Mouse (Mus musculus) CH12.LX (cell line): ENCODE results near the gene Daam1. TPM values are rescaled to one million over a fixed set of nuclear protein-coding genes. Genes with fewer than 3 reads are reported as not detected.
A peak's percentile ranks its signal among the peaks of the same experiment; 100 is the strongest.

Experiments
- DNase-seq: peaks from one replicate; pipeline ENCODE4 v3.0.0-alpha.2; 2013; ENCODE audit errors: extremely low read depth
- H3K27ac ChIP-seq: 2 replicates; pipeline ENCODE4 v1.5.1; 2012; ENCODE audit warnings: low read depth, mild to moderate bottlenecking, control low read depth, moderate library complexity; ENCODE audit not compliant: insufficient read depth
- H3K27me3 ChIP-seq: replicated peaks from 2 replicates; pipeline ENCODE3; 2012; ENCODE audit warnings: inconsistent platforms
- H3K36me3 ChIP-seq, 2 experiments: replicated peaks in 1 of 2; 2 replicates each; pipeline versions ENCODE3 to v1.6.1; 2012; ENCODE audit warnings: inconsistent platforms in 1 of 2, low read length in 1 of 2, mild to moderate bottlenecking in 1 of 2, mixed read lengths in 1 of 2, moderate library complexity in 1 of 2; ENCODE audit not compliant: control insufficient read depth in 1 of 2, insufficient read depth in 1 of 2
- H3K4me1 ChIP-seq, 2 experiments: 2 replicates each; pipeline ENCODE4 v1.6.1; 2012; ENCODE audit warnings: inconsistent platforms in 1 of 2, moderate library complexity in 1 of 2; ENCODE audit not compliant: insufficient read depth in 2 of 2, control insufficient read depth in 1 of 2
- H3K4me2 ChIP-seq: 2 replicates; pipeline ENCODE4 v1.6.1; 2012; ENCODE audit warnings: low read depth, mild to moderate bottlenecking, control low read depth; ENCODE audit not compliant: poor library complexity, insufficient read depth, severe bottlenecking
- H3K4me3 ChIP-seq, 3 experiments: fragments of 150-350 bp in 1 of 3; sonication (generic) in 1 of 3; replicated peaks in 1 of 3; 2 replicates each; pipeline versions ENCODE3 to v1.5.1; 2011 to 2012; ENCODE audit warnings: low read depth in 2 of 3, low read length in 2 of 3, mild to moderate bottlenecking in 2 of 3, moderate library complexity in 2 of 3, control low read depth in 1 of 3, improper control_type of control experiment in 1 of 3, inconsistent platforms in 1 of 3, mixed read lengths in 1 of 3; ENCODE audit not compliant: poor library complexity in 1 of 3
- H3K79me2 ChIP-seq: replicated peaks from 2 replicates; pipeline ENCODE4 v1.6.1; 2012; ENCODE audit warnings: mild to moderate bottlenecking, moderate library complexity; ENCODE audit not compliant: control insufficient read depth, poor library complexity, insufficient read depth, severe bottlenecking; ENCODE audit errors: extremely low read depth
- H3K9ac ChIP-seq: 2 replicates; pipeline ENCODE4 v1.6.1; 2012; ENCODE audit warnings: low read depth, mild to moderate bottlenecking, control low read depth, moderate library complexity; ENCODE audit not compliant: insufficient read depth
- H3K9me3 ChIP-seq: replicated peaks from 2 replicates; pipeline ENCODE3; 2012; ENCODE audit warnings: low read length, inconsistent platforms, mixed read lengths
- BHLHE40 ChIP-seq: IDR thresholded peaks from 2 replicates; pipeline ENCODE4 v1.6.1; 2011; ENCODE audit warnings: mild to moderate bottlenecking, low read depth, low read length, improper control_type of control experiment
- CHD1 ChIP-seq: IDR thresholded peaks from 2 replicates; pipeline ENCODE4 v1.6.1; 2012; ENCODE audit warnings: low read depth, low read length, improper control_type of control experiment, inconsistent platforms
- CHD2 ChIP-seq: IDR thresholded peaks from 2 replicates; pipeline ENCODE4 v1.6.1; 2011; ENCODE audit warnings: low read length, improper control_type of control experiment
- CTCF ChIP-seq, 2 experiments: IDR thresholded peaks in 1 of 2; conservative IDR thresholded peaks in 1 of 2; 2 replicates each; pipeline ENCODE4 v1.5.1; 2011 to 2012; ENCODE audit warnings: low read depth in 2 of 2, low read length in 2 of 2, improper control_type of control experiment in 1 of 2, inconsistent platforms in 1 of 2, mild to moderate bottlenecking in 1 of 2, moderate library complexity in 1 of 2
- E2F4 ChIP-seq: IDR thresholded peaks from 2 replicates; pipeline ENCODE4 v1.6.1; 2011; ENCODE audit warnings: low read depth, low read length, improper control_type of control experiment; ENCODE audit not compliant: insufficient replicate concordance
- ELF1 ChIP-seq: IDR thresholded peaks from 2 replicates; pipeline ENCODE4 v1.6.1; 2014; ENCODE audit warnings: low read depth, mild to moderate bottlenecking, inconsistent platforms, low read length, improper control_type of control experiment
- EP300 ChIP-seq: IDR thresholded peaks from 2 replicates; pipeline ENCODE4 v1.6.1; 2011; ENCODE audit warnings: low read length, improper control_type of control experiment
- HCFC1 ChIP-seq: IDR thresholded peaks from 2 replicates; pipeline ENCODE4 v1.6.1; 2012; ENCODE audit warnings: low read depth, mild to moderate bottlenecking, inconsistent platforms, low read length, improper control_type of control experiment
- IRF4 ChIP-seq: IDR thresholded peaks from 2 replicates; pipeline ENCODE4 v1.6.1; 2014; ENCODE audit warnings: low read depth, mild to moderate bottlenecking, inconsistent platforms, low read length, improper control_type of control experiment
- JUN ChIP-seq: IDR thresholded peaks from 2 replicates; pipeline ENCODE4 v1.6.1; 2011; ENCODE audit warnings: low read depth, mild to moderate bottlenecking, low read length, improper control_type of control experiment, moderate library complexity; ENCODE audit not compliant: insufficient read depth
- MAFK ChIP-seq: IDR thresholded peaks from 2 replicates; pipeline ENCODE4 v1.6.1; 2011; ENCODE audit warnings: low read length, improper control_type of control experiment; ENCODE audit not compliant: insufficient replicate concordance
- MEF2A ChIP-seq: IDR thresholded peaks from 2 replicates; pipeline ENCODE4 v1.6.1; 2014; ENCODE audit warnings: low read depth, mild to moderate bottlenecking, inconsistent platforms, low read length, improper control_type of control experiment, borderline replicate concordance
- NELFE ChIP-seq: IDR thresholded peaks from 2 replicates; pipeline ENCODE4 v1.6.1; 2011; ENCODE audit warnings: low read depth, low read length, improper control_type of control experiment
- NRF1 ChIP-seq: IDR thresholded peaks from 2 replicates; pipeline ENCODE4 v1.6.1; 2014; ENCODE audit warnings: low read depth, mild to moderate bottlenecking, inconsistent platforms, low read length, improper control_type of control experiment, moderate library complexity
- PAX5 ChIP-seq: IDR thresholded peaks from 2 replicates; pipeline ENCODE4 v1.6.1; 2012; ENCODE audit warnings: low read length, inconsistent platforms, mixed read lengths
- POLR2A ChIP-seq: IDR thresholded peaks from 2 replicates; pipeline ENCODE4 v1.6.1; 2011; ENCODE audit warnings: low read depth, mild to moderate bottlenecking, improper control_type of control experiment, low read length
- USF1 ChIP-seq: IDR thresholded peaks from 2 replicates; pipeline ENCODE4 v1.6.1; 2014; ENCODE audit warnings: low read depth, mild to moderate bottlenecking, inconsistent platforms, low read length, improper control_type of control experiment
- ZNF384 ChIP-seq: IDR thresholded peaks from 2 replicates; pipeline ENCODE4 v1.6.1; 2012; ENCODE audit warnings: low read depth, low read length, improper control_type of control experiment, inconsistent platforms
- dilution Hi-C: fragments of 300-500 bp; cut with MboI; formaldehyde crosslinking; loops from 2 replicates; pipeline ENCODE4 v1.14.3; 2020; ENCODE audit warnings: low sequenced_read_pairs; ENCODE audit not compliant: extremely low pct_unique_long_range_greater_than_20kb, extremely low pct_ligation_motif_present
- in situ Hi-C: fragments of 300-500 bp; cut with MboI; formaldehyde crosslinking; loops from 3 replicates; pipeline ENCODE4 v1.14.3; 2019; ENCODE audit warnings: low sequenced_read_pairs, low pct_ligation_motif_present, low pct_unique_long_range_greater_than_20kb, mixed read lengths
- polyA plus RNA-seq: library from polyadenylated mRNA; unstranded; fragments of >175 nt; gene quantifications from 2 replicates; pipeline ENCODE4 v1.2.1, GENCODE M21; 2012; ENCODE audit warnings: low read depth; ENCODE audit not compliant: insufficient read length
- total RNA-seq, 2 experiments: library from RNA; depleted of rRNA; stranded (reverse); fragments of 300-350 nt in 1 of 2; fragments of >200 nt in 1 of 2; gene quantifications; 2 replicates each; pipeline ENCODE4 v1.2.3; 2012 to 2014

Gene Daam1
- total and polyA plus RNA-seq, 3 experiments, result 10.7 to 27.9 (median 23.6) TPM

- H3K4me1 ChIP-seq, result no peaks in the 10 kb centered on the region; a peak in 1 of 4 replicates
- no peaks in the 10 kb centered on the region for H3K36me3 ChIP-seq
- dilution Hi-C loops (no loop called here), in situ Hi-C loops (no loop called here)
- H3K9ac ChIP-seq, result no peak overlapping the region
- no peak for DNase-seq
- no peak overlapping the region for H3K27ac ChIP-seq
- H3K9me3 ChIP-seq, result no peaks in the 10 kb centered on the region
- no peak for TF ChIP-seq POLR2A
- H3K4me3 ChIP-seq, result no peak overlapping the region
- no peaks in the 10 kb centered on the region for H3K79me2 ChIP-seq
- no peaks in the 10 kb centered on the region for H3K27me3 ChIP-seq
- 0 out of 2 replicates have a peak overlapping the region, but pooled peaks have one; percentile 17 for H3K4me2 ChIP-seq
These were observed 23.6 kb upstream of the Daam1 start for GRCm38 (mm10) chr12:71807306-71807705.

DNA sequence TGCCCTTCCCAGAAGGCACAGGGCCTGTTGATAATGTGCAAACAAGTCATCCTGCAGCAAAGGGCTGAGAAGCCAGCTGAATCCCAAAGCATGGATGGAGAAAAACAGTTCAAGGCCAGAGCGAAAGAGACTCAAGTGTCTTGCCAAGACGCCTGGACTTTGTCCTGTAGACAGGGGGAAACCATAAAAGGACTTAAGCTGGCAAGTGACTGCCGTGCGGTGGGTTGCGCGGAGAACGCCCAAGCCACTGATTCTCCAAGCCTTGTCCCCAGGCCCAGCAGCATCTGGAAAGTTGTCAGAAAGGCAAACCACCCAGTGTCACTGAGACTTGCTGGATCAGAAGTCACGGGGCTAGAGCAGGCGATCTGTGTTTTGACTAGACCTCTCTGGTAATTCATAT, 22.2 kb upstream of the Daam1 start:
- no peaks in the 10 kb centered on the region for H3K79me2 ChIP-seq
- no peak overlapping the region for H3K27ac ChIP-seq
- no peaks in the 10 kb centered on the region for H3K36me3 ChIP-seq
- in situ Hi-C loops (no loop called here), dilution Hi-C loops (no loop called here)
- TF ChIP-seq ZNF384 (no peak), NRF1 (no peak), USF1 (no peak), POLR2A (no peak), NELFE (no peak), E2F4 (no peak), JUN (no peak), MAFK (no peak), EP300 (no peak), HCFC1 (no peak), BHLHE40 (no peak), IRF4 (no peak), MEF2A (no peak), CHD1 (no peak), ELF1 (no peak), PAX5 (no peak)
- DNase-seq, result no peak
- no peaks in the 10 kb centered on the region; a peak in 1 of 4 replicates for H3K4me1 ChIP-seq
- H3K9ac ChIP-seq, result no peak overlapping the region
- H3K27me3 ChIP-seq, result no peaks in the 10 kb centered on the region
- H3K4me3 ChIP-seq, result no peak overlapping the region
- no peak overlapping the region for H3K4me2 ChIP-seq
- no peaks in the 10 kb centered on the region for H3K9me3 ChIP-seq

DNA sequence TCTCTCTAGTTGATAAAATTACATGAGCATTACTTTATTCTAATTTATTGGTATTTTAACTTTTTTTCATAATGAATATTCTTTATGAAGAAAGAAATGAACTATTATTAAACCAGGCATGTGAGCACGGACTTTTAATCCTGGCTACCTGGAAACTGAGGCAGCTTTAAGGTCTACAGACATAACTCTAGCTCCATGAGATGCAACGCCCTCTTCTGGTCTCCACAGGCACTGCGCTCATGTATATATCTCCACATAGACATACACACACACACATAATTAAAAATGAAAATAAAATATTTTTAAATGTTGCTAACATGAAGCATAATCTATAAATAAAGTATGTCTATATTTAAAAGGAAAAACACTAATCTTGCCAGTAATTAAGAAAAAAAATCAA, 21.3 kb upstream of the Daam1 start:
- DNase-seq, result no peak
- no peak overlapping the region for H3K9ac ChIP-seq
- no peak overlapping the region for H3K4me2 ChIP-seq
- no peaks in the 10 kb centered on the region for H3K27me3 ChIP-seq
- no peak for TF ChIP-seq CHD2
- TF ChIP-seq CTCF (conservative IDR thresholded peaks at IDR 0.05 in 1 of 2, IDR thresholded peaks at IDR 0.05 in 1 of 2; ENCODE audit: low read depth in 2 of 2, low read length in 2 of 2), result peak in 1 of 2 experiments; percentile 15; a peak in 1 of 4 replicates
- TF ChIP-seq, all 38 proteins: peak for 1
- no peaks in the 10 kb centered on the region; a peak in 1 of 4 replicates for H3K4me1 ChIP-seq
- no peak overlapping the region for H3K27ac ChIP-seq
- no peaks in the 10 kb centered on the region for H3K9me3 ChIP-seq
- dilution Hi-C loops (no loop called here), in situ Hi-C loops (no loop called here)
- H3K79me2 ChIP-seq, result no peaks in the 10 kb centered on the region
- H3K36me3 ChIP-seq, result no peaks in the 10 kb centered on the region
- H3K4me3 ChIP-seq, result no peak overlapping the region
